Mouse (Mus musculus): ENCODE measurements at regions not wholly inside any gene's neighbourhood (a gene's known extent, or its start where the extent isn't known, plus 50 kb on each side); places are given as distances from the start of the nearest gene placed in this dataset.

DNA sequence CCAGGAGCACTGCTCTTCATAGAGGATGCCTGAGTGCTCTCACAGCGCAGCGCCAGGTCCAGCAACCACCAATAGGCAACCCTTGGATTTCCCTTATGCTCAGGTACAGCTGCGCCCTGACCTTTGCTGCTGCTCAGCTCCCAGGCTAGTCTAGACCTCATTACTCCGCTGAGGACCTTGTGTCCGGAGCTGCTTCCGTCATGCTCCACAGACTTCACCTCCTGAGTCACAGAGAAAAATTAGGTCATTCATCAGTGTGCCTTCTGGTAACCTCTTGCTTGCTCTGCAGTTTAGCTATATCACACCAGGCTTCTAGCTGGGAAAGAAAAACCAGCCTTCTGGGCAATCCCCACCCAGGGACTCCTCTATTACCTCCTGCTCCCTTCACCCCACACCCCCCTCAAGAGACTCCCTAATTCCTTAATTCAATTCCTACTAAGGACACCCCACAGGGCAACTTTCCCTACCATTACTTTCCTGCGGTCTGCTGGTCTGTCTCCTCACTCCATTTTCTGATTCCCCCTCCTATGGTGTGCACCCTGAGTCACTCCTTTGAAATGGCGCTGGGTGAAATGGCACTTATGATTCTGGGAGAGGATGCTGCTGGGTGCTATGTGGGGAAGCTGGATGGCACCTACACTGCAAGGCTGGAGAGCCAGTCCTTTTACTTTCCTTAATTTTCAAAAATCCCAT is 835.0 kb upstream of the Car8 start:
- no peaks in the 10 kb centered on the region for H3K9me3 ChIP-seq
- DNase-seq (ENCODE audit: low spot score), result no peak
- no peak overlapping the region for H3K4me3 ChIP-seq
- peak overlapping the region; percentile 32; the same call in 1 of the 2 replicates for H3K27ac ChIP-seq (replicated peaks)
- H3K27me3 ChIP-seq (replicated peaks; ENCODE audit: low read depth, poor library complexity, severe bottlenecking), result no peaks in the 10 kb centered on the region
- no peaks in the 10 kb centered on the region for H3K36me3 ChIP-seq (replicated peaks)
- H3K4me1 ChIP-seq, result peaks cover 19% of the 10 kb centered on the region
- 50% methylated on average over 8 of the region's 8 CpGs for WGBS

DNA sequence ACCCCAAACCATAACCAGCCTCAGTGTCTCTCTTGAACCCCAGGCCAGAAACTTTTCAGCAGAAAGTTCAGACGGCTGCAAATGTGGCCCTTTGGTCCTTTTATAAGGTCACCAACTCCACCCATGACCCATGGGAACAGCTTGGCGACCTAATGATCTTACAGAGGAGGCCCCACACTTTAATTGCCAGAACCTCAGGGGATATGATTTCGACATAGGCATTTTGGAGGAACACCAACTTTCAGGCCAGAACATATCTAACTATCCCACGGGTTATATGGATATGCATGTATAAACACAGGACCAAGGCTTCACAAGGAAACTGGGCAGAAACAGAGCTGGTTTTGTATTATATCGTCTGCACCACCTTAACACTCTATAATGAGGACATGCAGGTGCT is 833.5 kb upstream of the Car8 start:
- 73% methylated on average over 5 of the region's 5 CpGs for WGBS
- H3K9me3 ChIP-seq, result no peaks in the 10 kb centered on the region
- no peak overlapping the region for H3K27ac ChIP-seq (replicated peaks)
- no peak overlapping the region for H3K4me3 ChIP-seq
- DNase-seq (ENCODE audit: low spot score), result no peak
- H3K36me3 ChIP-seq (replicated peaks), result no peaks in the 10 kb centered on the region
- H3K4me1 ChIP-seq, result peaks cover 19% of the 10 kb centered on the region
- no peaks in the 10 kb centered on the region for H3K27me3 ChIP-seq (replicated peaks; ENCODE audit: low read depth, poor library complexity, severe bottlenecking)

DNA sequence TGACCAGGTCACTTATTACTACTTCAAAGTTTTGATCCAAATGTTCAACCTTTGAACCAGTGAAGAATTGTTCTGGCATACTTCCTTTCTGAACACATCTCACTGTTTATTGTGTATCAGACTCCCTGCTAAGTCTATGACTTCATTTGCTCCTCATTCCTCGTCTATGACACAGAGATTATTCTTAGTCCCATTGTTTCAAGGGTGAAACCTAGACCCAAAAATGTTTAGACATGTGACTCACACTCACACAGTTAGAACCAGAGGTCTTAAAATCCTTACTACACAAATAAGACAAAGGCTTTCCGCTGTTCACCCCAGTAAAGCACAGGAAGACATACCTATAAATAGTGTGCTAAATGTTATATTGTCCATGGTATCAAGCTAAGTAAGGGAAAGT is 829.0 kb upstream of the Car8 start:
- H3K4me3 ChIP-seq, result no peak overlapping the region
- WGBS, result 80% methylated on average over 2 of the region's 2 CpGs
- H3K9me3 ChIP-seq, result no peaks in the 10 kb centered on the region
- H3K27ac ChIP-seq (replicated peaks), result no peak overlapping the region
- no peak for DNase-seq (ENCODE audit: low spot score)
- H3K4me1 ChIP-seq, result peaks cover 13% of the 10 kb centered on the region; the same call in 1 of the 2 replicates
- no peaks in the 10 kb centered on the region for H3K36me3 ChIP-seq (replicated peaks)
- no peaks in the 10 kb centered on the region for H3K27me3 ChIP-seq (replicated peaks; ENCODE audit: low read depth, poor library complexity, severe bottlenecking)

DNA sequence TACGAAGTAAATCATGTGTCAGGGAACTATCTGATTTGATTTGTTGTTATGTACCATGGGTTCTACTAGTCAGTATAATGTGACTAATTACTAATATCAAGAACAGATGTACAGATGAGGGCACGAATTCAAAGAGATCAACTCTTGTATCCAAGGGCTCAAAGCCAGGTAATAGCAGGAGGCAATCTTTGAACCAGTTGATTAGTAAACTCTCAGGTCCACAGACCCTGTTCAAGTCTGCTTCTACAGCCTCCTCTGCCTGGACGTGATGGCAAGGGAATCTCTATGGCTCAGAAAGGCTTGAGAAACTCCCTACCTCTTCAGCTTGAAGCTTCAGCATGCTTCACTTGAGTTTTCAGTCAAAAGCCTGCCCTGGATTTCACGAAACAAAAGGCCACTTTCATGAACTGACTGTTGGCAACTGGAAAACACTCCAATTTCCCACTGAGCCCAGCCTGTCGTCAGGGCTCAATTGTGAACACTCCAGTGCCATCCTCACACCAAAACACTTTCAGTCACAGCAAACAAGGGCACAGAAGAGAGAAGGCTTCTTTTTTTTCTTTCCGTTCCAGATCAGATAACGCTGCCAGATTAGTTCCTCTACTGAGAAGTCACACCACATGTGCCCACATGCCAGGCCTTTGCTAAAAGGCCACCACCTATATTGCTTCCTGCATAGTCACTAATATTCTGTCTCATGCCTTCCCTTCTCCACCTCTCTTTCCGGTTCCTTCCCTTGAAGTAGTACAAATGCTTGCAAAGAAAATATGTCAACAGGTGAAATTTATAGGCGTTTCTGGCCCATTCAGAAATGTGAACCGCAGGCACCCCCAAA is 827.4 kb upstream of the Car8 start:
- Histone ChIP-seq H3K4me1 (peaks cover 13% of the 10 kb centered on the region; the same call in 1 of the 2 replicates), H3K27ac (replicated peaks) (no peak overlapping the region)
- WGBS, result 62% methylated on average over 10 of the region's 10 CpGs

DNA sequence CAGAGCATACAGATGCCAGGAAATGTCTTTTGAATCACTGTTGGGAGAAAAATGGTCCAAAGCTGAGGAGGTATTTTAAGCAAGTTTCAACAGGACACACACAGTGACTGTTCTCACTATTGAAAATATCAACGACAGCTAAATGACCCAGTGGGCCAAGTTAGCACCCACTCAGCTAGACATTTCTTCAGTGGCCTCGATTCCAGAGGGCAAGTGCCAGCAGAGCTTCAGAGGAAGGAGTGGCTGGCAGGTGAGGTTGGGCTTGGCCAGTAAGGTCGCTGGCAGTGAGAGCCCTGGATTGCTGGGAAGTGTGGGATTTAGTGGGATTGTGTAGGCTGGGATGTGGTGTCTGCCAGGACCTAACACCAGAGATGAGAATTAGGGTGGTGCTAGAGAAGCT is 823.1 kb upstream of the Car8 start:
- H3K4me1 ChIP-seq, result peaks cover 28% of the 10 kb centered on the region
- H3K27me3 ChIP-seq (replicated peaks; ENCODE audit: low read depth, poor library complexity, severe bottlenecking), result no peaks in the 10 kb centered on the region
- no peak overlapping the region for H3K27ac ChIP-seq (replicated peaks)
- no peaks in the 10 kb centered on the region for H3K9me3 ChIP-seq
- DNase-seq (ENCODE audit: low spot score), result no peak
- WGBS, result 67% methylated on average over 3 of the region's 3 CpGs
- H3K36me3 ChIP-seq (replicated peaks), result no peaks in the 10 kb centered on the region
- H3K4me3 ChIP-seq, result no peak overlapping the region

More for the DNA sequence above, 827.4 kb upstream of the Car8 start:
- H3K27me3 ChIP-seq (replicated peaks; ENCODE audit: low read depth, poor library complexity, severe bottlenecking), result no peaks in the 10 kb centered on the region
- DNase-seq (ENCODE audit: low spot score), result no peak
- no peaks in the 10 kb centered on the region for H3K36me3 ChIP-seq (replicated peaks)
- H3K9me3 ChIP-seq, result no peaks in the 10 kb centered on the region
- H3K4me3 ChIP-seq, result no peak overlapping the region

DNA sequence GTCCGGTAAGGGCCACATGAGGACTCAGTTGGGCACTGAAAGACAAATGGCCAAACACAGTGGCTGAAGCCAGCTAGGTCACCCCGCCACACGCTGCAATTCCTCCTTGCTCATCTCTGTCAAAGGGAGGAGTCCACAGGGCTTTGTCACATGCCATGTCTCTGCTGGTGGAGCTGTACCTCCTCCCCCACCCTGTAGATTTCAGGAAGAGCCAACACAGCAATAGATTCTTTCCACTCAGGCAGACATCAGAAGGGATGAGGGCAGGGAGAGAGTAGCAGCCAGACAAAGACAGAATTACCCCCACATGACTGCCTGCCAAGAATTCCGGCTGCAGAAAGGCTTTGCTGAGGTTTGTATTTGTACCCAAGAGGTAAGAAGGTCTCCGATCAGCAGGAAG is 821.4 kb upstream of the Car8 start:
- no peaks in the 10 kb centered on the region for H3K27me3 ChIP-seq (replicated peaks; ENCODE audit: low read depth, poor library complexity, severe bottlenecking)
- 59% methylated on average over 5 of the region's 5 CpGs for WGBS
- no peak overlapping the region for H3K4me3 ChIP-seq
- H3K9me3 ChIP-seq, result no peaks in the 10 kb centered on the region
- no peak overlapping the region for H3K27ac ChIP-seq (replicated peaks)
- DNase-seq (ENCODE audit: low spot score), result peak; percentile 21
- no peaks in the 10 kb centered on the region for H3K36me3 ChIP-seq (replicated peaks)
- peaks cover 28% of the 10 kb centered on the region for H3K4me1 ChIP-seq

DNA sequence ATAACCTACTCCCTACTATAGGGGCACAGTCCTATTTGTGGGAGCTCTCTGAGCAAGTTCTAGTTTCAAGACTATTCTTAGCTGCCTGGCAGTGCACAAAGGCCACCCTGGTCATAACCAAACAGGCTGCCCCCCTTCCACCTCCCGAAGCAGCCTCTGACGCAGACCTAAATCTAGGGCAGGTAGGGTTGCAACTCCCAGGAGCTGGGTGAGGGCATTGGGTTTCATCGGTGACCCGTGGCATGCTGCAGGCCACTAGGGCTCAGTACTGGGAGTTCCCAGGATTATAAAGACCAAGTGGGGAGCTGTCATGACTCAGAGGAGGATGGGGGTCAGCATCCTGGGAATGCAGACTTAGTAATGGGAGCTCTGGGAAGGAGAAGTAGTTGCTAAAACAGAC is 818.8 kb upstream of the Car8 start:
- Histone ChIP-seq H3K36me3 (replicated peaks) (no peaks in the 10 kb centered on the region), H3K4me3 (no peak overlapping the region), H3K27ac (replicated peaks) (no peak overlapping the region), H3K27me3 (replicated peaks; ENCODE audit: low read depth, poor library complexity, severe bottlenecking) (no peaks in the 10 kb centered on the region), H3K4me1 (peaks cover 28% of the 10 kb centered on the region), H3K9me3 (no peaks in the 10 kb centered on the region)
- 47% methylated on average over 4 of the region's 4 CpGs for WGBS
- peak; percentile 28 for DNase-seq (ENCODE audit: low spot score)

DNA sequence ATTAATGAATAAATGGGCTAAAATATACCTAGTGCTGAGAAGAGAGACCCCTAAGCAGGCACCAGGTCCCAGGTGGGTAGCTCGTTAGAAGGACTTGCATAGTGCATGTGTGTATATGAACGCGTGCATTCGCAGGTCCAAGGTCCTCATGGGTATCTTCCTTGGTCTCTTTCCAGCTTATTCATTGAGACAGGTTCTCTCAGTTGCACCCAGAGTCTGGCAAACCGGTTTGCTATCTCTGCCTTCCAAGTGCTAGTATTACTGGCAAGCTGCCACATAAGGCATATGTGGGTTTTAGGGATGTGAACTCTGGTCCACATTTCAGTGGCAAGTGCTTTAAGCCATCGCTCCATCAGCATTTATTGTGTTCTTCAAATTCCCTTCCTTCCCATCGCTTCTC is 818.3 kb upstream of the Car8 start:
- Histone ChIP-seq H3K9me3 (no peaks in the 10 kb centered on the region), H3K27ac (replicated peaks) (no peak overlapping the region), H3K36me3 (replicated peaks) (no peaks in the 10 kb centered on the region), H3K4me3 (no peak overlapping the region), H3K4me1 (peaks cover 28% of the 10 kb centered on the region), H3K27me3 (replicated peaks; ENCODE audit: low read depth, poor library complexity, severe bottlenecking) (no peaks in the 10 kb centered on the region)
- 89% methylated on average over 7 of the region's 7 CpGs for WGBS
- DNase-seq (ENCODE audit: low spot score), result no peak

DNA sequence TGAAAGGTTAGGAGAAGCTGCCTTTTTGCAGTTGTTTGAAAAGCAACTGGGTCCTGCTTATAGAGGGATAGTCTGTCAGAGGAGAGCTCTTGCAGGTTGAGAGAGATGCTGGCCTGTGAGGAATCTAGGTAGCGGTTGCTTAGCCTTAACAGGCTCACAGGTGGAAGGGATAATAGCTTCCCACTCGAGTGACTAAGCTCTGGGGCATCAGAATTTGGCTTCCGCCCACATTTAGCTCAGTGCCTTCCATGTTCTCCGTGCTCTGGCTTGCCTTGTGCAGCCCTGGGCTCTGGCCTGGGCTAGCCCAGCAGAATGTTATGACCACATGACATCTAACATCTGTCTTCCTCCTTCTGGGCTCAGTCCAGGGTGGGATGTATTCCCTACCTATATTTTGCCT is 817.0 kb upstream of the Car8 start:
- Histone ChIP-seq H3K27ac (replicated peaks) (no peak overlapping the region), H3K27me3 (replicated peaks; ENCODE audit: low read depth, poor library complexity, severe bottlenecking) (no peaks in the 10 kb centered on the region), H3K4me3 (no peak overlapping the region), H3K36me3 (replicated peaks) (no peaks in the 10 kb centered on the region), H3K9me3 (no peaks in the 10 kb centered on the region), H3K4me1 (peaks cover 28% of the 10 kb centered on the region)
- 79% methylated on average over 4 of the region's 4 CpGs for WGBS
- DNase-seq (ENCODE audit: low spot score), result no peak

DNA sequence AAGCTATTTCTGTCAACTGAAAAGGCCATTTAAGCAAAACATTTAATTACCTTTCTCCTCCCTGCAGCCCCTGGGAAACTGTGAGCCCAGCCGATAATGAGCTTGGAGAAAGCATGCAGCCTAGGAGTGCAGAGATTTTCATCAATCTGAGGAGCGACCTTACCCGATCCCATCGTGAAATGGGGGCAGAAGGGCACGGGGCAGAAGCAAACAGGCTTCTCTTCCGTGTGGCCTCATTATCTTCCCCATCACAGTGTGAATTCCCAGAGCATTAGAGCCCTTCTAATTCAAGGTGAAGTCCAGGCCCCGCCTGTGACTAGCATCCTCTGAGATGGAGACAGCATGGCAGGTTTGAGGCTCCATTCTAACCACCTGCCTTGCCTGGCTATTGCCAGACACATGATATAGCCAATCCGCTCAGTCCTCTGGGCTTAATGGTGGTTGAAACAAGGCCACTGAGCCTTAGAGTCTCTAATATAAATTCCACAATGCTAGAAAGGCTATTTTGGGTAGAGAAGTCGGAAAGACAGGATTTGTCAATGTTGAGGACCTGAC is 816.5 kb upstream of the Car8 start:
- no peak for DNase-seq (ENCODE audit: low spot score)
- no peaks in the 10 kb centered on the region for H3K36me3 ChIP-seq (replicated peaks)
- H3K4me3 ChIP-seq, result no peak overlapping the region
- no peaks in the 10 kb centered on the region for H3K9me3 ChIP-seq
- 60% methylated on average over 9 of the region's 9 CpGs for WGBS
- H3K27me3 ChIP-seq (replicated peaks; ENCODE audit: low read depth, poor library complexity, severe bottlenecking), result no peaks in the 10 kb centered on the region
- H3K27ac ChIP-seq (replicated peaks), result no peak overlapping the region
- H3K4me1 ChIP-seq, result peaks cover 28% of the 10 kb centered on the region

DNA sequence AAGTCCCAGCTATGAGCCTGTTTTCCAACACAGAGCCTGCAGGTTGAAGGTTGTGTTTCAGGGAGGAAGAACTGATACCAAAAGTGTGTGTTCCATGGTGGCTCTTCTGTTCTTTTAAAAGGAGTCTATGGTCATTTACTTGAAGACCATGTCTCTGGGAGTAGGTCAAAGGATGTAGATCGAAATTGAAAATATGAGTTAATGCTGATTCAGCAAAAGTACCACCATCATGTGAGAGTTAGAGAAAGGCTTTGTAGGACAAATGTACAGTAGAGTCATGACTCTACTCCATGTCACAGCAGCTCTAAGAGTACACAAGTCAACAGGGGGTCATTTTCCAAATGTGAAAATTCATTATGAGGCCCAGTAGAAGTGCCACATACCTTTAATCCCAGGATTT is 810.0 kb upstream of the Car8 start:
- H3K9me3 ChIP-seq, result no peaks in the 10 kb centered on the region
- H3K36me3 ChIP-seq (replicated peaks), result no peaks in the 10 kb centered on the region
- no peaks in the 10 kb centered on the region for H3K27me3 ChIP-seq (replicated peaks; ENCODE audit: low read depth, poor library complexity, severe bottlenecking)
- H3K4me1 ChIP-seq, result no peaks in the 10 kb centered on the region
- no peak for DNase-seq (ENCODE audit: low spot score)
- no peak overlapping the region for H3K4me3 ChIP-seq
- 93% methylated on average over 1 of the region's 1 CpGs for WGBS
- H3K27ac ChIP-seq (replicated peaks), result no peak overlapping the region

DNA sequence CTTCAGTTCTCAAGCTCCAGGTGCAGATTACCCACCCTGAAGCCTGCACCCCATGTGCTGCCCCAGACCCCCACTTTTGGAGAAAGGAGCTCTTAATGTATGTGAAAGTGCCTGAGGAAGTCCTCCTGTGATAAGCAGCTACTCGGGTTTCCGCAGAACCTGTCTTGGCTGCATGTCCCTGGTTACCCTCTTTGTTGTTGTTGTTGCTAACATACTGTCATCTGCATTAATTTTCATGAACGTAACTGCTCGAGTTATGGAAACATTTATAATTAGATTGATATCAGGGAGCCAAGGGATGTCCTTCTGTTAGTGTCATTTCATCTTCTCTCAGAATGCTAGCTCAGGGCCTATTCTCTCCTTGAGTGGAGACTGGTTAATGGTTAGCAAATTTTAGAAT is 808.3 kb upstream of the Car8 start:
- H3K36me3 ChIP-seq (replicated peaks), result no peaks in the 10 kb centered on the region
- WGBS, result 76% methylated on average over 4 of the region's 4 CpGs
- no peaks in the 10 kb centered on the region for H3K27me3 ChIP-seq (replicated peaks; ENCODE audit: low read depth, poor library complexity, severe bottlenecking)
- H3K9me3 ChIP-seq, result no peaks in the 10 kb centered on the region
- no peak overlapping the region for H3K27ac ChIP-seq (replicated peaks)
- no peak overlapping the region for H3K4me3 ChIP-seq
- no peaks in the 10 kb centered on the region for H3K4me1 ChIP-seq
- no peak for DNase-seq (ENCODE audit: low spot score)

DNA sequence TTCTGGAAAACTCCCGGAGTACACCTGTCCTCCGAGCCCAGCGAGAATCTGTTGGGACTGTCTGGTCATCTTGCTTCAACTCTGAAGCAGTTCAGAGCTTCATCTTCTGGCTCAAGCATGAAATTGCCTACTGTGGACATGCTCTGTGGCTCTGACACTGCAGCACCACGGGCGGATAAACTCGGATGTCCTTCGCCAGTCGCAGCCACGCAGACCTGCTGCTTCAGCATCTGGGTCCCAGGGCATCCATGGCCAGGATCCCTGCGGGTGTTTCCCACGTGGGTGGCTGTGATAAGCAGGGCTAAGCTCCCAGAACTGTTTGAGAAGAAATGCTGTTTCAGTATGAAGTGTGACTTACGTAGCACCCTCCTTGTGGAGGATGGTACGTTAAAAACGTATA is 807.6 kb upstream of the Car8 start:
- H3K27ac ChIP-seq (replicated peaks), result no peak overlapping the region
- H3K36me3 ChIP-seq (replicated peaks), result no peaks in the 10 kb centered on the region
- DNase-seq (ENCODE audit: low spot score), result no peak
- no peak overlapping the region for H3K4me3 ChIP-seq
- 0 out of 2 replicates have a peak, but pooled peaks cover 1% of the 10 kb centered on the region for H3K4me1 ChIP-seq
- H3K27me3 ChIP-seq (replicated peaks; ENCODE audit: low read depth, poor library complexity, severe bottlenecking), result no peaks in the 10 kb centered on the region
- whole genome bisulfite sequencing, result 88% methylated on average over 14 of the region's 14 CpGs
- no peaks in the 10 kb centered on the region for H3K9me3 ChIP-seq
